Mouse (Mus musculus) neural tube, embryonic 15.5 days (tissue): ENCODE results near the gene Mepe. TPM values are rescaled to one million over a fixed set of nuclear protein-coding genes. Genes with fewer than 3 reads are reported as not detected.
A peak's percentile ranks its signal among the peaks of the same experiment; 100 is the strongest.

Source experiments
- ATAC-seq: fragments of 200-750 bp; cut with Nextera tagmentation; 2 replicates; pipeline ENCODE4 v1.8.0; 2017; ENCODE audit warnings: mild to moderate bottlenecking, moderate TSS enrichment, moderate library complexity; ENCODE audit not compliant: low FRiP score
- H3K27ac ChIP-seq: fragments of 300-500 bp; sonication (generic); replicated peaks from 2 replicates; pipeline ENCODE4 v1.5.1; 2015; ENCODE audit warnings: mild to moderate bottlenecking, inconsistent platforms
- H3K27me3 ChIP-seq: fragments of 300-500 bp; sonication (generic); replicated peaks from 2 replicates; pipeline ENCODE4 v1.6.1; 2015; ENCODE audit warnings: inconsistent platforms
- H3K36me3 ChIP-seq: fragments of 300-500 bp; sonication (generic); 2 replicates; pipeline ENCODE4 v1.6.1; 2015; ENCODE audit warnings: inconsistent platforms
- H3K4me1 ChIP-seq: fragments of 300-500 bp; sonication (generic); 2 replicates; pipeline ENCODE4 v1.6.1; 2015; ENCODE audit warnings: inconsistent platforms
- H3K4me2 ChIP-seq: fragments of 300-500 bp; sonication (generic); 2 replicates; pipeline ENCODE4 v1.6.1; 2015; ENCODE audit warnings: inconsistent platforms, mild to moderate bottlenecking, moderate library complexity
- H3K4me3 ChIP-seq: fragments of 300-500 bp; sonication (generic); replicated peaks from 2 replicates; pipeline ENCODE4 v1.5.1; 2015; ENCODE audit warnings: mild to moderate bottlenecking, inconsistent platforms
- H3K9ac ChIP-seq: fragments of 300-500 bp; sonication (generic); replicated peaks from 2 replicates; pipeline ENCODE4 v1.6.1; 2015; ENCODE audit warnings: mild to moderate bottlenecking, inconsistent platforms
- H3K9me3 ChIP-seq: fragments of 300-500 bp; sonication (generic); replicated peaks from 2 replicates; pipeline ENCODE4 v1.6.1; 2016; ENCODE audit warnings: inconsistent platforms
- WGBS: fragments of 180-500 bp; shearing (Covaris S2); methylation state at CpG from one replicate; pipeline ENCODE4 v1.1.7; 2015; ENCODE audit warnings: mixed read lengths; 5-methylcytosine and 5-hydroxymethylcytosine counted together
- polyA plus RNA-seq: library from polyadenylated mRNA; unstranded; fragments of >200 nt; fragmentation: Nextera tagmentation; extraction: Ambion mirVana; gene quantifications from 2 replicates; pipeline ENCODE4 v1.2.1, GENCODE M21; 2015

Gene Mepe
- not detected in 2 replicates for polyA plus RNA-seq

- no peaks in the 10 kb centered on the region for H3K36me3 ChIP-seq
- ATAC-seq: no peak
- 89% methylated on average over 6 of the region's 6 CpGs for WGBS
Observed at GRCm38 (mm10) chr5:104325029-104325428, at the start of gene Mepe. Gene Mepe (plus strand): TSS chr5:104325329.

GRCm38 (mm10) chr5:104294201-104294600, 30.9 kb upstream of the Mepe start:
- no peak for ATAC-seq
- no peaks in the 10 kb centered on the region for H3K9me3 ChIP-seq
- no peaks in the 10 kb centered on the region for H3K4me1 ChIP-seq
- no peak overlapping the region for H3K4me2 ChIP-seq
- WGBS: 78% methylated on average over 6 of the region's 6 CpGs
- H3K27me3 ChIP-seq: no peaks in the 10 kb centered on the region
- no peak overlapping the region for H3K4me3 ChIP-seq
- H3K9ac ChIP-seq: no peak overlapping the region
- H3K27ac ChIP-seq: no peak overlapping the region
- H3K36me3 ChIP-seq: no peaks in the 10 kb centered on the region

More at GRCm38 (mm10) chr5:104325029-104325428, at the start of gene Mepe:
- H3K27ac ChIP-seq: no peak within 1 kb of the TSS
- H3K4me1 ChIP-seq: no peaks in the 10 kb centered on the region
- H3K4me2 ChIP-seq: no peak within 1 kb of the TSS
- no peaks in the 10 kb centered on the region for H3K9me3 ChIP-seq
- H3K4me3 ChIP-seq: no peak within 1 kb of the TSS
- no peaks in the 10 kb centered on the region for H3K27me3 ChIP-seq
- H3K9ac ChIP-seq: no peak within 1 kb of the TSS

- Histone ChIP-seq H3K4me2 (no peak within 1 kb of the TSS), H3K4me3 (no peak within 1 kb of the TSS), H3K27ac (no peak within 1 kb of the TSS), H3K36me3 (no peaks in the 10 kb centered on the region), H3K4me1 (no peaks in the 10 kb centered on the region), H3K27me3 (no peaks in the 10 kb centered on the region), H3K9me3 (no peaks in the 10 kb centered on the region), H3K9ac (no peak within 1 kb of the TSS)
- ATAC-seq: no peak
- whole genome bisulfite sequencing: 56% methylated on average over 6 of the region's 6 CpGs
Observed at GRCm38 (mm10) chr5:104298994-104299393, 26.1 kb upstream of the Mepe start, which contains the start of gene Ibsp. Gene Ibsp (plus strand): TSS chr5:104299171.

GRCm38 (mm10) chr5:104314073-104314472, 11.1 kb upstream of the Mepe start:
- no peak overlapping the region for H3K27ac ChIP-seq
- H3K27me3 ChIP-seq: no peaks in the 10 kb centered on the region
- 75% methylated on average over 1 of the region's 1 CpGs for WGBS
- no peak overlapping the region for H3K9ac ChIP-seq
- H3K4me1 ChIP-seq: no peaks in the 10 kb centered on the region
- no peak for ATAC-seq
- no peak overlapping the region for H3K4me3 ChIP-seq
- H3K4me2 ChIP-seq: no peak overlapping the region
- no peaks in the 10 kb centered on the region for H3K9me3 ChIP-seq
- no peaks in the 10 kb centered on the region for H3K36me3 ChIP-seq

- H3K27ac ChIP-seq: no peak overlapping the region
- no peak overlapping the region for H3K4me2 ChIP-seq
- H3K4me1 ChIP-seq: no peaks in the 10 kb centered on the region
- no peak overlapping the region for H3K9ac ChIP-seq
- no peaks in the 10 kb centered on the region for H3K9me3 ChIP-seq
- WGBS: 82% methylated on average over 4 of the region's 4 CpGs
- no peaks in the 10 kb centered on the region for H3K27me3 ChIP-seq
- H3K4me3 ChIP-seq: no peak overlapping the region
- no peak for ATAC-seq
- H3K36me3 ChIP-seq: no peaks in the 10 kb centered on the region
Observed at GRCm38 (mm10) chr5:104326884-104327283, 1.8 kb downstream of the Mepe start.

GRCm38 (mm10) chr5:104327389-104327788, 2.3 kb downstream of the Mepe start:
- H3K27ac ChIP-seq: no peak overlapping the region
- H3K4me1 ChIP-seq: no peaks in the 10 kb centered on the region
- no peaks in the 10 kb centered on the region for H3K36me3 ChIP-seq
- no peaks in the 10 kb centered on the region for H3K9me3 ChIP-seq
- no peak overlapping the region for H3K4me2 ChIP-seq
- no peaks in the 10 kb centered on the region for H3K27me3 ChIP-seq
- 80% methylated on average over 8 of the region's 8 CpGs for WGBS
- ATAC-seq: no peak
- no peak overlapping the region for H3K9ac ChIP-seq
- H3K4me3 ChIP-seq: no peak overlapping the region

- H3K4me3 ChIP-seq: no peak overlapping the region
- H3K27ac ChIP-seq: no peak overlapping the region
- no peak for ATAC-seq
Observed at GRCm38 (mm10) chr5:104327876-104328275, 2.7 kb downstream of the Mepe start.

GRCm38 (mm10) chr5:104328317-104328850, 3.3 kb downstream of the Mepe start:
- Histone ChIP-seq H3K36me3 (no peaks in the 10 kb centered on the region), H3K4me3 (no peak overlapping the region), H3K27me3 (no peaks in the 10 kb centered on the region), H3K4me2 (no peak overlapping the region), H3K27ac (no peak overlapping the region), H3K9me3 (no peaks in the 10 kb centered on the region), H3K9ac (no peak overlapping the region), H3K4me1 (peaks cover 4% of the 10 kb centered on the region; the same call in 1 of the 2 replicates)
- 76% methylated on average over 4 of the region's 4 CpGs for WGBS
- no peak for ATAC-seq

More at GRCm38 (mm10) chr5:104327876-104328275, 2.7 kb downstream of the Mepe start:
- H3K27me3 ChIP-seq: no peaks in the 10 kb centered on the region
- no peaks in the 10 kb centered on the region; the same call in 1 of the 2 replicates for H3K4me1 ChIP-seq
- H3K9ac ChIP-seq: no peak overlapping the region
- no peak overlapping the region for H3K4me2 ChIP-seq
- H3K36me3 ChIP-seq: no peaks in the 10 kb centered on the region
- no peaks in the 10 kb centered on the region for H3K9me3 ChIP-seq

GRCm38 (mm10) chr5:104329381-104329780, 4.3 kb downstream of the Mepe start:
- Histone ChIP-seq H3K4me3 (no peak overlapping the region), H3K9me3 (no peaks in the 10 kb centered on the region), H3K9ac (no peak overlapping the region), H3K4me2 (no peak overlapping the region), H3K4me1 (peaks cover 4% of the 10 kb centered on the region; the same call in 1 of the 2 replicates), H3K36me3 (no peaks in the 10 kb centered on the region), H3K27me3 (no peaks in the 10 kb centered on the region), H3K27ac (no peak overlapping the region)
- WGBS: 72% methylated on average over 5 of the region's 5 CpGs
- no peak for ATAC-seq

- WGBS: 66% methylated on average over 5 of the region's 5 CpGs
- H3K4me1 ChIP-seq: peaks cover 4% of the 10 kb centered on the region; the same call in 1 of the 2 replicates
- ATAC-seq: no peak
- no peak overlapping the region for H3K4me2 ChIP-seq
- H3K9me3 ChIP-seq: no peaks in the 10 kb centered on the region
- H3K27me3 ChIP-seq: no peaks in the 10 kb centered on the region
- no peak overlapping the region for H3K9ac ChIP-seq
- H3K27ac ChIP-seq: no peak overlapping the region
- H3K36me3 ChIP-seq: no peaks in the 10 kb centered on the region
- no peak overlapping the region for H3K4me3 ChIP-seq
Observed at GRCm38 (mm10) chr5:104330088-104330487, 5.0 kb downstream of the Mepe start.

GRCm38 (mm10) chr5:104332296-104332695, 7.2 kb downstream of the Mepe start:
- ATAC-seq: no peak
- no peaks in the 10 kb centered on the region for H3K27me3 ChIP-seq
- no peaks in the 10 kb centered on the region for H3K36me3 ChIP-seq
- 81% methylated on average over 3 of the region's 3 CpGs for WGBS
- peaks cover 4% of the 10 kb centered on the region; the same call in 1 of the 2 replicates for H3K4me1 ChIP-seq
- H3K9me3 ChIP-seq: no peaks in the 10 kb centered on the region
- H3K4me2 ChIP-seq: no peak overlapping the region
- no peak overlapping the region for H3K9ac ChIP-seq
- H3K27ac ChIP-seq: no peak overlapping the region
- no peak overlapping the region for H3K4me3 ChIP-seq

- H3K36me3 ChIP-seq: no peaks in the 10 kb centered on the region
- no peaks in the 10 kb centered on the region for H3K9me3 ChIP-seq
- no peaks in the 10 kb centered on the region for H3K27me3 ChIP-seq
- H3K9ac ChIP-seq: no peak overlapping the region
- 0 out of 2 replicates have a peak overlapping the region, but pooled peaks have one; percentile 24 for H3K4me2 ChIP-seq
- peak; percentile 66 for ATAC-seq
- H3K27ac ChIP-seq: no peak overlapping the region
- no peak overlapping the region for H3K4me3 ChIP-seq
- H3K4me1 ChIP-seq: peaks cover 4% of the 10 kb centered on the region; the same call in 1 of the 2 replicates
- 42% methylated on average over 7 of the region's 7 CpGs for WGBS
Observed at GRCm38 (mm10) chr5:104333231-104333640, 8.1 kb downstream of the Mepe start.
